Mouse (Mus musculus) left cerebral cortex, postnatal 10 days (tissue): ENCODE results near the gene Henmt1. TPM values are rescaled to one million over a fixed set of nuclear protein-coding genes. Genes with fewer than 3 reads are reported as not detected.

ENCODE experiments used
- DNase-seq, 2 experiments: peaks; one replicate each; pipeline ENCODE4 v3.0.0; 2021 to 2022; ENCODE audit warnings: low spot score in 2 of 2, mixed read lengths in 1 of 2; ENCODE audit errors: extremely low spot score in 1 of 2
- intact Hi-C: fragments of 180-260 bp; cut with DNase I; formaldehyde crosslinking; loops from one replicate; pipeline ENCODE4 v1.15.1; 2025
- total RNA-seq, 2 experiments: library from RNA; stranded (reverse); gene quantifications; 2 replicates each; pipeline ENCODE4 v1.2.3; 2021

Gene Henmt1
- 1 to 10 TPM; 3.7 to 5.1 TPM for total RNA-seq

- intact Hi-C loops, result no loop called here
- no peak for DNase-seq
These were observed at the start of gene Henmt1 for GRCm38 (mm10) chr3:108939573-108939972. Henmt1 (plus strand) TSS chr3:108939873.

GRCm38 (mm10) chr3:108889908-108890307, 49.8 kb upstream of the Henmt1 start, which contains the start of gene Fndc7:
Fndc7 (minus strand) TSS chr3:108890008.
- no peak for DNase-seq
- intact Hi-C loops, result no loop called here

- intact Hi-C loops, result no loop called here
- DNase-seq, result no peak
These were observed 47.6 kb upstream of the Henmt1 start for GRCm38 (mm10) chr3:108892080-108892479.

GRCm38 (mm10) chr3:108892914-108893313, 46.8 kb upstream of the Henmt1 start:
- intact Hi-C loops, result no loop called here
- DNase-seq, result no peak

GRCm38 (mm10) chr3:108898640-108899039, 41.0 kb upstream of the Henmt1 start:
- intact Hi-C loops, result no loop called here
- no peak for DNase-seq

GRCm38 (mm10) chr3:108900147-108900546, 39.5 kb upstream of the Henmt1 start:
- intact Hi-C loops, result no loop called here
- DNase-seq, result no peak

- DNase-seq, result no peak
- intact Hi-C loops, result no loop called here
These were observed 39.0 kb upstream of the Henmt1 start for GRCm38 (mm10) chr3:108900681-108901080.

- DNase-seq, result no peak
- intact Hi-C loops, result no loop called here
These were observed 37.6 kb upstream of the Henmt1 start for GRCm38 (mm10) chr3:108902038-108902437.

GRCm38 (mm10) chr3:108902934-108903333, 36.7 kb upstream of the Henmt1 start:
- DNase-seq, result no peak
- intact Hi-C loops, result no loop called here

GRCm38 (mm10) chr3:108910303-108911080, 29.2 kb upstream of the Henmt1 start:
- intact Hi-C loops, result loop anchor here (5.0 kb wide), 2 partner anchors 52 to 68 kb away; partner anchors contain the start of gene Stxbp3
- DNase-seq, result no peak

- peak; percentile 42 to 76 for DNase-seq
- intact Hi-C loops, result loop anchor here (5.0 kb wide), 2 partner anchors 51 to 69 kb away; partner anchors contain the start of gene Stxbp3
These were observed 28.6 kb upstream of the Henmt1 start for GRCm38 (mm10) chr3:108911081-108911547.

GRCm38 (mm10) chr3:108911548-108912413, 27.9 kb upstream of the Henmt1 start, which contains the start of gene Prpf38b:
Prpf38b (minus strand) TSS chr3:108911727.
- peak; percentile 95 to 97 for DNase-seq
- intact Hi-C loops, result loop anchor here (5.0 kb wide), 2 partner anchors 51 to 69 kb away; partner anchors contain the start of gene Stxbp3

- DNase-seq, result no peak
- intact Hi-C loops, result loop anchor here (5.0 kb wide), 1 partner anchor 146 kb away; no protein-coding TSS in a partner anchor
These were observed 23.7 kb upstream of the Henmt1 start for GRCm38 (mm10) chr3:108915999-108916398.

- intact Hi-C loops, result loop anchor here (5.0 kb wide), 1 partner anchor 145 kb away; no protein-coding TSS in a partner anchor
- no peak for DNase-seq
These were observed 22.8 kb upstream of the Henmt1 start for GRCm38 (mm10) chr3:108916857-108917256.

- intact Hi-C loops, result loop anchor here (5.0 kb wide), 1 partner anchor 144 kb away; no protein-coding TSS in a partner anchor
- DNase-seq, result no peak
These were observed 21.7 kb upstream of the Henmt1 start for GRCm38 (mm10) chr3:108917986-108918385.

- intact Hi-C loops, result loop anchor here (5.0 kb wide), 1 partner anchor 143 kb away; no protein-coding TSS in a partner anchor
- DNase-seq, result no peak
These were observed 20.8 kb upstream of the Henmt1 start for GRCm38 (mm10) chr3:108918852-108919251.

- intact Hi-C loops, result no loop called here
- no peak for DNase-seq
These were observed 19.1 kb upstream of the Henmt1 start for GRCm38 (mm10) chr3:108920442-108921070.

- DNase-seq, result no peak
- intact Hi-C loops, result no loop called here
These were observed 17.9 kb upstream of the Henmt1 start for GRCm38 (mm10) chr3:108921822-108922221.

- intact Hi-C loops, result no loop called here
- no peak for DNase-seq
These were observed 14.0 kb upstream of the Henmt1 start for GRCm38 (mm10) chr3:108925677-108926076.
